Mouse (Mus musculus): ENCODE data around the gene Plk3. TPM values are rescaled to one million over a fixed set of nuclear protein-coding genes. Genes with fewer than 3 reads are reported as not detected.

Gene Plk3
- polyA plus RNA-seq, 1 experiment from 2014 or later: 2.8 TPM

DNA sequence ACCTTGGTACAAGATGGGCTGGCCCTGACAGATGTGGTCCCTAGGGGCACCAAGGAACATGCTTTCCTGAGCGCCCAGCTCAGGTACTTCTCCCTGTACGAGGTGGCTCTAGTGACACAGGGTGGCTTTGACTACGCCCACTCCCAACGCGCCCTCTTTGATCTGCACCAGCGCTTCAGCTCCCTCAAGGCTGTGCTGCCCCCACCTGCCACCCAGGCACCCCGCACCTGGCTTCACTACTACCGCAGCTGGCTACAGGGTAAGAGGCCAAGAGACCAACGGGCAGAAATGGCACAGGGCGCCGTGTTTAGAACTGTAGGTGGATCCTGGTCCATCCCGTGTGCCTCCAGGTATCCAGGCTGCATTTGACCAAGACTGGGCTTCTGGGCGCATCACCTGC, 23.5 kb downstream of the Plk3 start:
- WGBS (ENCODE audit: insufficient replicate concordance): 77% methylated on average over 13 of the region's 13 CpGs
- Histone ChIP-seq H3K4me2 (no peak overlapping the region), H3K36me3 (no peaks in the 10 kb centered on the region), H3K4me3 (no peak overlapping the region), H3K27ac (no peak overlapping the region), H3K4me1 (no peaks in the 10 kb centered on the region), H3K9me3 (replicated peaks) (no peaks in the 10 kb centered on the region), H3K9ac (no peak overlapping the region), H3K27me3 (replicated peaks) (peaks cover 14% of the 10 kb centered on the region)
- no peak for ATAC-seq

DNA sequence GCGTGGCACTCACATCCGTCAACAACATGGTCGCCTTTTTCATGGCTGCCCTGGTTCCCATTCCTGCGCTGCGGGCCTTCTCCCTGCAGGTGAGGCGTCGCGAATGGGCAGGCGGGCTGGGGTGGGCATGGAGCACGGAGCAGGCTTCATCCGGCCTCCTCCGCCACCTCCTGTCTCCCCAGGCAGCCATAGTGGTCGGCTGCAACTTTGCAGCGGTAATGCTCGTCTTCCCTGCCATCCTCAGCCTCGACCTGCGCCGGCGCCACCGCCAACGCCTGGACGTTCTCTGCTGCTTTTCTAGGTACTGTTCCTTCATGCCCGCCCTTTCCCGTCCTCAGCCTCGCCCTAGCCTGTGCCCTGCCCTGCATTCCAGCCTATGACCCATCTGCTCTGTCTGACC, 24.4 kb downstream of the Plk3 start:
- Histone ChIP-seq H3K9ac (no peak overlapping the region), H3K27ac (no peak overlapping the region), H3K4me3 (no peak overlapping the region), H3K9me3 (replicated peaks) (no peaks in the 10 kb centered on the region), H3K27me3 (replicated peaks) (peaks cover 21% of the 10 kb centered on the region), H3K4me2 (no peak overlapping the region), H3K4me1 (no peaks in the 10 kb centered on the region), H3K36me3 (no peaks in the 10 kb centered on the region)
- no peak for ATAC-seq
- WGBS (ENCODE audit: insufficient replicate concordance): 81% methylated on average over 25 of the region's 25 CpGs

DNA sequence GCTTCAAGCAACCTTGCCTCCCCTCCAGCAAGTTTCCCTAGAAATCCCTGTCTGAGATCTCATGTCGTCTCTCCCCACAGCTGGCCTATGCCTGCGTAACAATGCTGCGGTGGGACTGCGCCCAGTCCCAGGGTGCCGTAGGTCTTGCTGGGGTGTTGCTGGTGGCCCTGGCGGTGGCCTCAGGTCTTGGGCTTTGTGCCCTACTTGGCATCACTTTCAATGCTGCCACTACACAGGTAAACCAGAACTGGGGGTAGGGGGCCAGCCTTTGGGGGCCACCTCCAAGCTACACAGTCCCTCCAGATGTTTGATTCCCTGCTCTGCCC, 25.3 kb downstream of the Plk3 start:
- no peaks in the 10 kb centered on the region for H3K9me3 ChIP-seq (replicated peaks)
- no peaks in the 10 kb centered on the region for H3K4me1 ChIP-seq
- ATAC-seq: no peak
- H3K27me3 ChIP-seq (replicated peaks): peaks cover 30% of the 10 kb centered on the region
- 88% methylated on average over 6 of the region's 6 CpGs for WGBS (ENCODE audit: insufficient replicate concordance)
- H3K36me3 ChIP-seq: no peaks in the 10 kb centered on the region
- H3K27ac ChIP-seq: no peak overlapping the region
- no peak overlapping the region for H3K4me3 ChIP-seq
- no peak overlapping the region for H3K9ac ChIP-seq
- H3K4me2 ChIP-seq: no peak overlapping the region

DNA sequence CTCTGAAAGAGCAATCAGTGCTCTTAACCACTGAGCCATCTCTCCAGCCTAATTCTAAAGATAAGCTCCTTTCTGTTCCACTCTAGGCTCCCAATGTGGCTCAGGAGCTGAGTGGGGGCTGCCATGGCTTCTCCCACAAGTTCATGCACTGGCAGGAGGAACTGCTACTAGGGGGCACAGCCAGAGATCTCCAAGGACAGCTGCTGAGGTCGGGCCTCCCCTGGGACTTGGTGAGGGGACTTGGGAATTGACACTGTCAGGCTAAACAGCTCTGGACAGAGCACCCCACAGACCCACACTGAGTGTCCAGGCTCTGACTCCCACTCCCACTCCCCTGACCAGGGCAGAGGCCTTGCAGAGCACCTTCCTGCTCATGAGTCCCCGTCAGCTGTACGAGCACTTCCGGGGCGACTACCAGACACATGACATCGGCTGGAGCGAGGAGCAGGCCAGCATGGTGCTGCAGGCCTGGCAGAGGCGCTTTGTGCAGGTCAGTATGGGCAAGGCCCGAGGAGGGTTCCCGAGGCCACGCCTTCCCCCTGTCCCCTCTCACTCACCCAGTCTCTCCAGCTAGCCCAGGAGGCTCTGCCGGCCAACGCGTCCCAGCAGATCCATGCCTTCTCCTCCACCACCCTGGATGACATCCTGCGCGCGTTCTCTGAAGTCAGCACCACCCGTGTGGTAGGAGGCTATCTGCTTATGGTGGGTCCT, 25.8 kb downstream of the Plk3 start:
- Histone ChIP-seq H3K9ac (no peak overlapping the region), H3K27ac (no peak overlapping the region), H3K4me3 (no peak overlapping the region), H3K4me1 (no peaks in the 10 kb centered on the region), H3K27me3 (replicated peaks) (peaks cover 33% of the 10 kb centered on the region), H3K36me3 (no peaks in the 10 kb centered on the region), H3K4me2 (no peak overlapping the region), H3K9me3 (replicated peaks) (no peaks in the 10 kb centered on the region)
- ATAC-seq: no peak
- WGBS (ENCODE audit: insufficient replicate concordance): 80% methylated on average over 18 of the region's 18 CpGs

DNA sequence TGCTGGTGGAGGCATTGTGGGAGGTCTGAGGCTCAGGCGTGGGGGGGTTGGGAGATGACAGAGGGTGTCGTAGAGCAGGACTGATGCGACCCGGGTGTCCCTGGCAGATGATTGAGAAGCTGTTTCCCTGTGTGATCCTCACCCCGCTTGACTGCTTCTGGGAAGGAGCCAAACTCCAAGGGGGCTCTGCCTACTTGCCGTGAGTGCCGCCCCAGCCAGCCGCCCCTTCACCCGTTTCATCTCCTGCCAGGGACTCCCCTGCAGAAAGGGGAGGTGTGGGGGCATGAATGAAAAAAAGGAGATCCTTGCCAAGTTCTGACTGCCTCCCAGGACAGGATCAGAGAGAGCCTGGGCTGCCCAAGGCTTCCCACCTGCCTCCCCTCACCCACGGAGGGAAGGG, 28.6 kb downstream of the Plk3 start:
- Histone ChIP-seq H3K4me2 (no peak overlapping the region), H3K27me3 (replicated peaks) (peaks cover 39% of the 10 kb centered on the region), H3K27ac (no peak overlapping the region), H3K36me3 (no peaks in the 10 kb centered on the region), H3K4me3 (no peak overlapping the region), H3K9ac (no peak overlapping the region), H3K9me3 (replicated peaks) (no peaks in the 10 kb centered on the region), H3K4me1 (no peaks in the 10 kb centered on the region)
- no peak for ATAC-seq
- WGBS (ENCODE audit: insufficient replicate concordance): 79% methylated on average over 10 of the region's 10 CpGs

DNA sequence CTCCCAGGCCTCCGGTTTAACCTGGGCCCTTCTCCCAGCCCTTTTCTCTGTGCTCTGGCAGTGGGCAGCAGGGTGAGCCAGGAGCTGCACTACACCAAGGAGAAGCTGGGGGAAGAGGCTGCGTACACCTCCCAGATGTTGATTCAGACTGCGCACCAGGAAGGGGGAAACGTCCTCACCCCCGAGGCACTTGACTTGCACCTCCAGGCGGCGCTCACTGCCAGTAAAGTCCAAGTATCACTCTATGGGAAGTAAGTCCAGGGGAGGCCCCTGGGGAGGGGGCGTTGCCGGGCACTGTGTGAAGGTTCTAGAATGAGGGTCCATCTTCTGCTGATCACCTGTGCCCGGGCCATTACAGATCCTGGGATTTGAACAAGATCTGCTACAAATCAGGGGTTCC, 29.1 kb downstream of the Plk3 start:
- Histone ChIP-seq H3K9me3 (replicated peaks) (no peaks in the 10 kb centered on the region), H3K36me3 (no peaks in the 10 kb centered on the region), H3K27me3 (replicated peaks) (peaks cover 39% of the 10 kb centered on the region), H3K27ac (no peak overlapping the region), H3K4me2 (no peak overlapping the region), H3K4me1 (no peaks in the 10 kb centered on the region), H3K4me3 (no peak overlapping the region), H3K9ac (no peak overlapping the region)
- ATAC-seq: no peak
- WGBS (ENCODE audit: insufficient replicate concordance): 72% methylated on average over 10 of the region's 10 CpGs

DNA sequence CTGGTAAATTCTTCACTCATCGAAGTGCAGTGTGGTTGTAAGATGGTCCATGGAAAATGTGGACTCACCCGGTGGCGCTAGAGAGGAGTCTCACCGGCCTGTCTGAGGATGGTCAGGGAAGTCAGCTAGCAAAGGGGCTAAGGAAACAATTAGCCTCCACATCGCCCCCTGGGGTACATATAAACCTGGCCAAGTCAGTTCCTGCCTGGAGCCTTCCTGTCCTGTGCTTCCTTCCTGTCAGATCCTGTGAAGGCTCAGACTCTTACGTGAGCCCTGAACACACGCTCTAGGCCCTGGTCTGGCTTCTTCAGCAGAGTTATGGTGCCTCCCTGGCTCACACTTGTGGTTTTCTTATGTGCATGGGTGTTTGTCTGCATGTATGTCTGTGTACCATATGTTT, 32.5 kb downstream of the Plk3 start:
- 37% methylated on average over 7 of the region's 7 CpGs for WGBS (ENCODE audit: insufficient replicate concordance)
- Histone ChIP-seq H3K9ac (no peak overlapping the region), H3K27me3 (replicated peaks) (peaks cover 53% of the 10 kb centered on the region)

DNA sequence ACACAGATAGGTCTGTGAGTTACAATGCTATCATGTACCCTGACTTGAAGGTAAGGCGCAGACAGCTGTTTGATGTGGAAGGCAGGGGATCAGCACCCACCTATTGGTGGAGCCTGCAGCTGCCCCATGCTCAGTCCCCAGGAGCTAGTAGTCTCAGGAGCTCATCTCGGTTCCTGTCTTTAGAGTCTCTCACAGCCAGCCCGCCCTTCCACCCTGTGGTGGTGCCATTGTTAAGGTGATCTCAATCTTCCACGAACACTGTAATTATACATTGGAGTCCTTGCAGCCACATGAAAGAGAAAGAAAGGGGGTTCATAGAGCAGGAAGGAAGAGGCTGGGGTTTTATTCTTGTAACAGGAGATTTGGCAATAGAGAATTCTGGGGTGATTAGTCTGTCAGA, 33.7 kb downstream of the Plk3 start:
- H3K9ac ChIP-seq: no peak overlapping the region
- H3K9me3 ChIP-seq (replicated peaks): no peaks in the 10 kb centered on the region
- ATAC-seq: no peak
- H3K27ac ChIP-seq: no peak overlapping the region
- WGBS (ENCODE audit: insufficient replicate concordance): 68% methylated on average over 4 of the region's 4 CpGs
- no peak overlapping the region for H3K4me3 ChIP-seq
- no peak overlapping the region for H3K4me2 ChIP-seq
- no peaks in the 10 kb centered on the region for H3K36me3 ChIP-seq
- H3K4me1 ChIP-seq: peaks cover 15% of the 10 kb centered on the region
- peaks cover 57% of the 10 kb centered on the region for H3K27me3 ChIP-seq (replicated peaks)

More for the DNA sequence above, 32.5 kb downstream of the Plk3 start:
- Histone ChIP-seq H3K27ac (no peak overlapping the region), H3K4me3 (no peak overlapping the region), H3K36me3 (no peaks in the 10 kb centered on the region), H3K9me3 (replicated peaks) (no peaks in the 10 kb centered on the region), H3K4me1 (peaks cover 6% of the 10 kb centered on the region), H3K4me2 (no peak overlapping the region)
- ATAC-seq: no peak

DNA sequence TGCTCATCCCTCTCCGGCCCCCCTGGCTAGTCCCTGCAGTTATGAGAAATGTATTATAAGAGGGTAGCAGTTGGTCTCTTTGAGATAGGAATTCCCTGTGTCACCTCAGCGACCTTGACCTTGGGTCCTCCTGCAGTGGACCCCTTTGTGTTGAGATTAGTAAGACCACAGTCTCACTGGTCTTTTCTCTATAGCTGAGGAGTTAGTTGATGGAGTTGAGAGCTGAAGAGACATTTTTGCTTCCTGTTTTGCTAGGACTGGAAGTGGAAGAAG, 35.1 kb downstream of the Plk3 start:
- H3K9me3 ChIP-seq (replicated peaks): no peaks in the 10 kb centered on the region
- 58% methylated on average over 2 of the region's 2 CpGs for WGBS (ENCODE audit: insufficient replicate concordance)
- peaks cover 57% of the 10 kb centered on the region for H3K27me3 ChIP-seq (replicated peaks)
- peaks cover 15% of the 10 kb centered on the region for H3K4me1 ChIP-seq
- H3K4me2 ChIP-seq: no peak overlapping the region
- ATAC-seq: no peak
- H3K4me3 ChIP-seq: no peak overlapping the region
- no peak overlapping the region for H3K9ac ChIP-seq
- H3K36me3 ChIP-seq: no peaks in the 10 kb centered on the region
- H3K27ac ChIP-seq: no peak overlapping the region

DNA sequence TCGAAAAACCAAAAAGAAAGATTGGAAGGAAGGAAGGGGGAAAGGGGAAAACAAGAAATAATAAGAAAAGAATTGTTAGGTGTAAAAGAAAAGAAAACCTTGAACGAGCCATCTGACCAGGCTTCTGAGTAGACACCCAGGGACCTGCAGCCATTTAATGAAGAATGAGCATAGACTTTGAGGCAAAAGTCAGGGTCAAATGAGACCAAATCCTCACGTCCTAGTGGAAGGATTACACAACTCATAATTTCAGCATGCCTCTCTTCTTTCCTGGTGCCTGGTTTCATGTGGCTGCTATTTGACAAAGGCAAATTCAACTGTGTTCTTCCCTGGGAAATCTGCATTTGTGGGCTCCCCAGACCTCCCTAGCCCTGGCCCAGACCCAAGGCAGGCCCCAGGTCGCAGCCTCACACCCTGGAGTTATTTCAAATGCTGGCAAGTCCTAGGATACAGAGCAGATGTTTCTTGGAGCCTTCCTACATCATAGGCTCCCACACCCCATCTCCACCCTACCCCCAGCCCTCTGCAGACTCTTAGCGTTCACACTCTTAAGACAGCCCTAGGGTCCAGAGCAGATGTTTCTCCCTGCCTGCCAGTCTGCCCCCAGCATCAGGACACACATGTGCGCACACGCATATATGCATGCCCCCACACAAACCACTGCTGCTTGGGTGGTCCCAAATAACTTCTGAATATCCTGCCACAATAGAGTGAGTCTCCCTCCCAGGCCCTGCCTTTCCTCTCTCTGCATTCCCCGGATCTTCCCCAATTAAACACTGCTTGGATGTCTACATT, 35.6 kb downstream of the Plk3 start:
- peaks cover 15% of the 10 kb centered on the region for H3K4me1 ChIP-seq
- H3K27me3 ChIP-seq (replicated peaks): peaks cover 51% of the 10 kb centered on the region
- no peak overlapping the region for H3K4me2 ChIP-seq
- no peaks in the 10 kb centered on the region for H3K36me3 ChIP-seq
- ATAC-seq: no peak
- no peaks in the 10 kb centered on the region for H3K9me3 ChIP-seq (replicated peaks)
- WGBS (ENCODE audit: insufficient replicate concordance): 66% methylated on average over 8 of the region's 8 CpGs
- no peak overlapping the region for H3K27ac ChIP-seq
- no peak overlapping the region for H3K9ac ChIP-seq
- H3K4me3 ChIP-seq: no peak overlapping the region

DNA sequence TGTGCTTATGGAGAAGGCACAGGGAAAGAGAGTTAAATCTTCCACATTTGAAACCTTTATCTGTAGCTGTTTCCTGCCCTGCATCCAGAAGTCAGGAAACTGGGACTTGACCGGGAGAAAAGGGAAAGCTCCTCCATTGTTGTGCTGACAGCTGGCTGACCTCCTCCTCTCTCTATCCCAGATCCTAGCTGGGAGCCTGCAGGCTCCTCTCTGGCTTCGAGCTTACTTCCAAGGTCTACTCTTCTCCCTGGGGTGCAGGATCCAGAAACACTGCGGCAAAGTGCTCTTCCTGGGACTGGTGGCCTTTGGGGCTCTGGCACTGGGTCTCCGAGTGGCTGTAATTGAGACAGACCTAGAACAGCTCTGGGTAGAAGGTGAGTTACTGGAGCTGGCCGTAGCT, 37.1 kb downstream of the Plk3 start:
- no peak overlapping the region for H3K27ac ChIP-seq
- H3K36me3 ChIP-seq: no peaks in the 10 kb centered on the region
- peak overlapping the region; percentile 83 for H3K4me2 ChIP-seq
- H3K27me3 ChIP-seq (replicated peaks): peaks cover 51% of the 10 kb centered on the region
- ATAC-seq: no peak
- 21% methylated on average over 5 of the region's 5 CpGs for WGBS (ENCODE audit: insufficient replicate concordance)
- H3K9ac ChIP-seq: no peak overlapping the region
- no peaks in the 10 kb centered on the region for H3K9me3 ChIP-seq (replicated peaks)
- peak overlapping the region; percentile 58 for H3K4me3 ChIP-seq
- peaks cover 16% of the 10 kb centered on the region for H3K4me1 ChIP-seq

DNA sequence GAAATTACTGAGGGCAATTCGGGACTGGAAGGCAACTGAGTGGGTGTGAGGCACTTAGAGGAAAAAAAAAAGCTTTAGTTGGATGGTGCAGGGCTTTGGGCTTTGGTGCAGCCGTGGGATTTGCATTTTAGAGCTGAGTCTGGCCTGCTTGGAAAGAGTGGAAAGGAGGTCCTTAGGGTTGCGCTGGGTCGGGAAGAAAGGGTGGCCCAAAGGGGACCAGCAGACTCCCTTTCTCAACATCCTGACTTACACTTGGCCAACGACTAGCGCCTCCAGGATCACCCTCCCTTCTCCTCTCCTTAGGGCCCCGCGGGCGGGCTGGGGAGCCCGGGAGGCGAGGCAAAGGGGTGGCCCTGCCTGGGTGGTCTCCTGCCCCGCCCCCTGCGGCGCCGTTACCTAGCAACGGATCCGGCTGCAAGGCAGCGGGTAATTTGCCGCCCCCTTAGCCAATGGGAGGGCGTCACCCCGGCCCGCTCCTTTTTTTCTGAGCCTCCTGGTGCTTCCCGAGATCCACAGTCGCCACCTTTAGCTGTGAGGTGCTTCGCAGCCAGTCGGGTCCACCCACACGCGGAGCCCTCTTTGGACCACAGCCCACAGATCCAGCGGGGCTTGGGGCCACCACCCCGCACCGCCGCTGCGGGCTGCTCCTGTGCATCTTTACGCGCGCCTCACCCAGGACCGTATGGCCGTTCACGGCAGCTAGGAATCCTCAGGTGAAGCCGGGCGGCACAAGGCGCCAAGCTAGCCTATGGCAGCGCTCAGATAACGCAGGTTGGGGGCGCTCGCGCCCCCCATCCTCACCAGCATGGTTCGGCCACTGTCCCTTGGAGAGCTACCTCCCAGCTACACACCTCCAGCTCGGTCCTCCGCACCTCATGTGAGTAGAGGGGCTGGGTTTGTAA, 38.0 kb downstream of the Plk3 start, which contains the start of gene Ptch2:
Gene Ptch2, plus strand, starts transcription at position 525 of the 902 bp plus-strand sequence.
- Histone ChIP-seq H3K4me1 (peaks cover 22% of the 10 kb centered on the region), H3K9ac (peak within 1 kb of the TSS; percentile 56), H3K4me3 (peak within 1 kb of the TSS; percentile 58), H3K27ac (no peak within 1 kb of the TSS), H3K4me2 (peak within 1 kb of the TSS; percentile 83), H3K9me3 (replicated peaks) (no peaks in the 10 kb centered on the region), H3K27me3 (replicated peaks) (peaks cover 51% of the 10 kb centered on the region), H3K36me3 (no peaks in the 10 kb centered on the region)
- ATAC-seq: peak; percentile 37; the same call in 1 of the 2 replicates
- 2% methylated on average over 50 of the region's 50 CpGs for WGBS (ENCODE audit: insufficient replicate concordance)
